Mouse (Mus musculus): Measurements from ENCODE around the gene Efhd2.

The Efhd2 gene

GRCm38 (mm10) chr4:141874601-141875460 is at the start of gene Efhd2:
Gene Efhd2, minus strand, starts transcription at chr4:141874920.
- peak; percentile 86 to 93 for DNase-seq (ENCODE audit: inconsistent age in 2 of 2, low spot score in 1 of 2)

GRCm38 (mm10) chr4:141923961-141924360 is 49.2 kb upstream of the Efhd2 start:
- no peak for DNase-seq (ENCODE audit: inconsistent age in 2 of 2, low spot score in 1 of 2)

- DNase-seq (ENCODE audit: inconsistent age in 2 of 2, low spot score in 1 of 2) = no peak
Observed at GRCm38 (mm10) chr4:141920391-141920790, 45.7 kb upstream of the Efhd2 start.

DNA sequence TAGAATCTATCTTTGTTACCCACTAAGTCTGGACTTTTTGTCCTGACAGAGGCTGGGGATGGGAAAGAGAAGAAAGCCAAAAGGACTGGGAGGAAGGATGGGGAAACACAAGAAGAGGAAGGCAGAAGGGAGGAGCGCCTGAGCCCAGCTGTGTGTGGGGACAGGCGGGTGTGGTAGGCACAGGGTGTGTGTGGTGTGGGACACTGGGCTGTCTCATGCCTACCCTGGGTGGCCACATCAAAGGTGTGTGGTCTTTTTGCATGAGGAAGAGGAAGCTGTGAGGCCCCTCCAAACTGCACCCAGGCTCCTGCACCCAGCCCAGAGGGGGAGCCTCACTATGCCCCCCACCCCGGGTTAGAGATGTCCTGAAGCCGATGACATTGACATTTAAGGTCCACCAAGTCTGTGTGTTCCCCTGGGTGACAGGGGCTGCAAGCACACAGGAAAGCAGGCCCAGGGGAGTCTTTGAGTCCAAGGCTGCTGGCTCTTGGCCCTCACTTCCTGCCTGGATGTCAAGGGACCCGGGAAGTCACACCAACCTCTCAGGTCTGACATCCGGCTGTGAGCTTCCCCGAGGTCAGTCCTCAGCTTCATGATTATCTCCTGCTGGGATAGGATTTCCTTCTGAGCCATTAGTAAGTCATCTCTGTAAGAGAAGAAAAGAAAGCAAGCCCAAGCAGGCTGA is 43.2 kb upstream of the Efhd2 start:
- DNase-seq (ENCODE audit: inconsistent age in 2 of 2, low spot score in 1 of 2) = no peak

DNA sequence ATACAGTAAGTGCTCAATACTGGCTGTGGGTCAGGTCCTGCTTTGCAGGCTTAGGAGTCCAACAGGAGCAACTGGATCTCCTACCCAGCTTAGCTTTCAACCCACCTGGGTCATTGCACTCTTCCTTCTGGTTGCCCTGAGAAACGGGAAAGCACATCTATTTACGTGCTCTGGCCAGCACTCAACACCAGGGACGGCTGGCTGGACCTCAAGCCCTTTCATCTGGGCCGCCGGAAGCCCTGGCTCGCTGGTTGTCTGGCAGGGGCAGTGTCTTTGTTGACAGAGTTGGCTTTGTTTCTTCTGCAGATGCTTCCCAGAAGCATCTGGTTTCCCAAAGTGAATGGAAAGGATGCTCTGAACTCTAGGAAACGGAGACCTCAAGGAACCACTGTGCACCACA is 39.3 kb upstream of the Efhd2 start:
- DNase-seq (ENCODE audit: inconsistent age in 2 of 2, low spot score in 1 of 2) = peak; percentile 29 to 65

DNA sequence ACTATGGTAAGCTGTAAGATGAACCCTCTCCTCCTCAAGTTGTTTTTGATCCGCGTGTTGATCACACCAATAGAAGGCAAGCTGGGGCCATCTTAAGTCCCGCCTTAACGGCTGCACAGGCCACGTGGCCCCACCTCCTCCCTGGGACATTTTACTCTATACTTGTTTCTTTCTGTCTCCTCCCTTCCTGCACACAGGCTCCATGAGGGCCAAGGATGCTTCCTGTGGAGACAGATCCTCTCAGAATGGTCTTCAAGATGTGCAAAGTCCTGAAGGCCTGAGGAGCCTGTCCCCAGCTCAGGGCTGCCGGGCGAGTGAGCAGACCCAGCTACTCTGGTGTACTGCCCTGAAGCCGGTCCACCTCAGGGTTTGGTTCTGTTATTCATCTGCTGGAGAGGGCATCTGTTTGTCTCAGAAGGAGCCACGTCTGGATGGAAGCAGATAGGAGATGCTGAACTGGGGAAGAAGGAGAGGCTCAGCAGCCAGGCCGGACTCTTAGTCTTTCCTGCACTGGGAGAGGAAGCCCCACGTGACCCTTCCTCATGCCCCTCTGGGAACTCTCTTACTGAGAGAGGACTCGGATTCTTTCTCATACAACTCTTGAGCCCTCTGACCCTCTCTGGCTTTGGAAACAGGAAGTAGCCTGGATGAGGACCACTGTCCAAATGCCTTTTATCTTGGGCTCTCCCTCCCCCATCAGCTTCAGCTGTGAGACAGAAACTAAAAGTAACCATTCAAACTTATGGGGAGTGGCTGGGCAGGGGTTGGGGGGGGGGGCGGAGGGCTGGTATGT is 38.7 kb upstream of the Efhd2 start:
- peak in 1 of 2 experiments; percentile 35 for DNase-seq (ENCODE audit: inconsistent age in 2 of 2, low spot score in 1 of 2)

- no peak for DNase-seq (ENCODE audit: inconsistent age in 2 of 2, low spot score in 1 of 2)
Observed at GRCm38 (mm10) chr4:141904710-141905109, 30.0 kb upstream of the Efhd2 start.

- DNase-seq (ENCODE audit: inconsistent age in 2 of 2, low spot score in 1 of 2) = no peak
Observed at GRCm38 (mm10) chr4:141902479-141902858, 27.7 kb upstream of the Efhd2 start.

GRCm38 (mm10) chr4:141901711-141902478 is 27.2 kb upstream of the Efhd2 start:
- DNase-seq (ENCODE audit: inconsistent age in 2 of 2, low spot score in 1 of 2) = no peak

DNA sequence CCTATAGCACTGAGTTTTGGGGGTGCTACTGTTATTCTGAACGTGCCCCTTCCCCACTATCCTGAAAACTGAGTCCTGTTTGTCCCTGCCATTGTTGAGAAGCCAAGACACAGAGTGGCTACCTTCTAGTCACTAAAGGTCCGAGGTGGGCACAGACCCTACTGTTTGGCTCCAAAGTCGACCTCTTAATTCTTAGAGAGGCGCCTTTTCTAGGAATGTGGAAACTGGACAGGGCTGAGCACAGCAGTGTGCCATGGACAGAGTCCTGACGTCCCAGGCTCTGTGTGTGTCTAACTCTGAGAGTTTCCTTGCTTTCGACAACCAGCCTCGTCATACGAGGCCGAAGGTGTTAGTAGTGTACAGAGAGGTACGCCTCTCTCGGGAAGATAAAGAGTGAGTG is 25.7 kb upstream of the Efhd2 start:
- DNase-seq (ENCODE audit: inconsistent age in 2 of 2, low spot score in 1 of 2) = no peak

GRCm38 (mm10) chr4:141899936-141900335 is 25.2 kb upstream of the Efhd2 start:
- DNase-seq (ENCODE audit: inconsistent age in 2 of 2, low spot score in 1 of 2) = no peak

DNA sequence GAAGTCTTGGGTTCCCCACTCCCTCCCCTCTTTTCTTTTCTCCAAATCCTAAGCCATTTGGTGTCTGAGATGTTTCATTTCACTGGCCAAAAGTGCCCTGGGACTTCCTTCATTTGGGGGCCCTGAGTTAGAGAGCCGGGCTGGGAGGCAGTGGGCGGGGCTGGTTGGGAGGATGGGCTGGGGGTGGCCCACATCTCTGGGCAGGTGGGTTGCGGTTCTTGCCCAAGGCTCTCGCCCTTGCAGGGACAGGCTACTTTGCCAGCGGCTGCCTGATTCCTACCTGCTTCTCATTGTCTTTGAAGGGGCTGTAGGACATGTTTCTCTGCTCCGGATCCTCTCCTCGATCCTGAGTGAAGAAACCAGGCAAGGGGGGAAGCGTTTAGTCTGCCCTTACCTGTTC is 24.2 kb upstream of the Efhd2 start:
- no peak for DNase-seq (ENCODE audit: inconsistent age in 2 of 2, low spot score in 1 of 2)

DNA sequence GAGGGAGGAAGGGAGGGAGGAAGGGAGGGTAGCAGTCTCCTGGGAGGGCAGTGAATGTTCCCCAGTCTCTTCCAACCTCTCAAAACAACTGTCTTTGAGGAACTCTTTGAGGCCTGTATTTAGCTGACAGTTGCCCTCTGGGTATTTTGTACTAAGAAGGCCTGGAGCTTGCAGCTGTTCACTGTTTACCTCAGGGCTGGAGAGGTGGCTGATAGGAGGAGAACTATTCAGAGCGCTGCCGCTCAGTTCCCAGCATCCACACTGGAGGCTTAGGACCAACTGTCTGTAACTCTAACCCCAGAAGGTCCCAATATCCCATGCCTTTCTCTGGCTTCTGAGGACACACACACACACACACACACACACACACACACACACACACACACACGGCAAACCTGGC is 23.1 kb upstream of the Efhd2 start:
- DNase-seq (ENCODE audit: inconsistent age in 2 of 2, low spot score in 1 of 2) = no peak

DNA sequence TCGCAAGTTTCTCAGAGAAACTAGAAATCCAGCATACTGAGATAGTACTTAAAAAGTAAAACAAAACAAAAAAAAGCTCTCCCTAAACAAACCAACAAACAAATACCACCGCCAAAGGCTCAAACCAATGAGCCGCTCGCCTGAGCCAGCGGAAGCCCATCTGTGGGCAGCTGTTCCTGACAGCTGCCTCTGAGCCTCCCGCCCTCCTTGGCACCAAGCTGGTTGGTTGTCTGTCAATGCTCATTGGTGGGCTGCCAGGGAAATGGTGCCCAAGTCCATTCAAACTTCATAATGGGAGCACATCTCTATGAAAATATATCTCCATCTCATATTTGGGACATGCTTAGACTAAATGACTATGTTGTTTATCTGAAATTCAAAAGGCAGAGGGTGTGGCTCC is 22.5 kb upstream of the Efhd2 start:
- DNase-seq (ENCODE audit: inconsistent age in 2 of 2, low spot score in 1 of 2) = no peak

DNA sequence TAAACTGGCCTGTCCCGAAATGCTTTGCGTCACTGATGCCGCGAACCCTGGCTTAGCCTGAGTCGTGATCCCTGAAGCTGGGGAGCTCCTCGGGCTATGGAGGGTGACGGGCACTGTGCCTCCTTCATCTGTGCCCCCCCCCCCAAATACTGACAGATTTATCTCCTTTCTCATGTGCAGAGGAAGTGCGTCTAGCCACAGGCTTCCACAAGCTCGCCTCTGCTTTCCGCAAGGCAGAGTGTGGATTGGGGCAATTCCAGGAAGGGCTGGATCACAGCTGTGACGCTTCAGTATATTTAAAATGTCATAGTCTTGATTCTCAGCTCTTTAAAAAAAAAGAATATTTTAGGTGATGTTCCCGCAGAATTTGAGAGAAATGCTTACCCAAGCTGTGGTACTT is 21.1 kb upstream of the Efhd2 start:
- DNase-seq (ENCODE audit: inconsistent age in 2 of 2, low spot score in 1 of 2) = no peak

- no peak for DNase-seq (ENCODE audit: inconsistent age in 2 of 2, low spot score in 1 of 2)
Observed at GRCm38 (mm10) chr4:141893157-141893784, 18.6 kb upstream of the Efhd2 start.

GRCm38 (mm10) chr4:141886385-141886968 is 11.8 kb upstream of the Efhd2 start:
- DNase-seq (ENCODE audit: inconsistent age in 2 of 2, low spot score in 1 of 2) = peak in 1 of 2 experiments; percentile 48

GRCm38 (mm10) chr4:141885451-141885850 is 10.7 kb upstream of the Efhd2 start:
- no peak for DNase-seq (ENCODE audit: inconsistent age in 2 of 2, low spot score in 1 of 2)

- DNase-seq (ENCODE audit: inconsistent age in 2 of 2, low spot score in 1 of 2) = no peak
Observed at GRCm38 (mm10) chr4:141882858-141883257, 8.1 kb upstream of the Efhd2 start.

DNA sequence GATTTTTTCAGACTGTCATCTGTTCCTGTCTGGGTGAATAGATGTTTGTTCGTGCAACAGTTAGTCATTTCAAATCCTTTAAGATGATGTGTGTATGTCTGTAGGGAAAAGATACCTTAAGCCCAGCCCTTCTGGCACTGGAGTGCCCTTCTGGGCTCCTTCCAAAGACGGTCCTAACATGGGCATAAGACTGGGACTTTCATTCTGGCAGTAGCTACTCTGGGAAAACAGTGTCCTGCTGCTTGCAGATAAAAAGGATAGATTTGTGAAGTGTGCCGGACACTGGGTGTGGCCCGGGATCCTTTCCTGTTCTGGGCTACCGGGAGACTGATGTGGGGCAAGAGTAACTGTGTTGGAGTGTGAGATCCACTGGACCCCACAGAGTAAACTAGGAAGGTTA is 7.2 kb upstream of the Efhd2 start:
- DNase-seq (ENCODE audit: inconsistent age in 2 of 2, low spot score in 1 of 2) = no peak
